Mouse (Mus musculus): ENCODE data around the gene Elof1. TPM values are rescaled to one million over a fixed set of nuclear protein-coding genes. Genes with fewer than 3 reads are reported as not detected.
"Not testable (repeated sequence)": the region's sequence is repeated elsewhere in the genome, so short reads cannot be mapped to it uniquely, and the experiment has no call there.

Elof1 gene
- total and polyA plus RNA-seq, 3 experiments, result 73.9 to 157 (median 90.9) TPM

DNA sequence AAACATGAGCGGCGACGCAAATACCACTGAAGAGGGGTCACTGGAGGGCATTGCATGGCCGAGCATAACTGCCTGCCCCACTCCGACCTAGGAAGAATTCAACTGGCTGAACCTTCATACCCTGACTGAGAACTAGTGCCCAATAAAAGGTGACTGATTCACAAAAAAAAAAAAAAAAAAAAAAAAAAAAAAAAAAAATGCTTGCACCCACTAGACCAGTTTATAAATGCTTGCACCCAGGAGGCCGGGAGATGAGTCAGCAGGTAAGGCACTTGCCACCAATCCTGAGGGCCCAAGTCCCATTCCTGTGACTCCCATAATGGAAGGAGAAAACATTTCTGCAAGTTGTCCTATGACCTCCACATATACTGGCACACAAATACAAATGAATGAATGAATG, 24.2 kb downstream of the Elof1 start:
- DNase-seq, result no peak

DNA sequence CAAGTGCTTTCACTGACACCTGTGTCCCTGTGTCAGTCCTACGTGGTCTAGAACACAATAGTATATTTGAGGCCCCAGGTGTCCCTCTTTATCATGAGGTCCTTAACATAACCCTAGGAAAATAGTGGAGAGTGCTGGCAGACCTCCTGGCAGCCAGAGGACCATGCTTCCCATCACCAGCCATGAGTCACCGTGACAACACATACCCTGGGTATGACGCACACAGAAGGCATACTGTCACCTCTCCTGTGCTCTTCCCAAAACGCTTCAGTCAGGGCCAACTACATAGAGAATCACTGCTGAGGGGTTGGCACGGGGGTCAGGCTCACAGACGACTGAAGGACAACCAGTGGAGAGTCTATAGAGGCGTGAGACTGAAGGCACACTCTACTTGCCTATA, 27.0 kb downstream of the Elof1 start:
- peak; percentile 84 for DNase-seq

DNA sequence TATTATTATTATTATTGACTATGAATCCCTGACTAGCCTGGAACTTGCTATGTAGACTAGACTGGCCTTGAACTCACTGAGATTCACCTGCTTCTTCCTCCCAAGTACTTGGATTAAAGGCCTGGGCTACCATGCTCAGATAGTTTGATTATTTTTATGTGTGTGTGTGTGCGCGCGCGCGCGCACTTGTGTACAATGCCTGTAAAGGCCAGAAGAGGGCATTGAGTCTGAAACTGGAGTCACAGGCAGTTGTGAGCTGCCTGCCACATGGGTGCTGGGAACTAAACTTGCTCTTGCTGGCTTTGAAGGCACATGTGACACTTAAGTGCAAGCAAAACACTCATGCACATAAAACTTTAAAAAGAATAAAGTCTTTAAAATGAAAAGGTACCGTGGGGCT, 27.7 kb downstream of the Elof1 start:
- no peak for DNase-seq

DNA sequence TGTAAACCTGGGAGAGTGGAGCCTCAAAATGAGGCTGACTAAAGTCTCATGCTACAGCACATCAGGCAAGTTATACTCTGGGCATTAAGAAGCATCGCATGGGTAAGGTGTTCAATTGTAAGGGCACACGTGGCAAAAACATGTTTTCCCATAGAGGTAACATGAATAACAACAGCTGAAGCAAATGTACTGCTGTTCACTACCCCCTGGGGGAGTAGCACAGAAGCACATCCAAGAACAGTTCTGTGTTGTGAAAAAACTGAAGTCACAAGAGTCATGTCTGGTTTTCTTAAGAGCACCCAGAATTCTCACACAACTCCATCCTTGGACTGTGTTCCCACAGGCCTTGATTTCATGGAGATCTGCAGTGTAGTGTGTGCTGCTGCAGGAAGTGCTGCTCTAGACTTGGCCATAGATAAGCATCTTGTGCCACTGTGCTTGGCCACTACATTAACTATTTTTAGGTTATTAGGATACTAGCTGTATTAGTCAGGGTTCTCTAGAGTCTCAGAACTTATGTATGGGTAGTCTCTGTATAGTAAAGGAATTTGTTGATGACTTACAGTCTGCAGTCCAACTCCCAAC, 29.8 kb downstream of the Elof1 start:
- no peak for DNase-seq

DNA sequence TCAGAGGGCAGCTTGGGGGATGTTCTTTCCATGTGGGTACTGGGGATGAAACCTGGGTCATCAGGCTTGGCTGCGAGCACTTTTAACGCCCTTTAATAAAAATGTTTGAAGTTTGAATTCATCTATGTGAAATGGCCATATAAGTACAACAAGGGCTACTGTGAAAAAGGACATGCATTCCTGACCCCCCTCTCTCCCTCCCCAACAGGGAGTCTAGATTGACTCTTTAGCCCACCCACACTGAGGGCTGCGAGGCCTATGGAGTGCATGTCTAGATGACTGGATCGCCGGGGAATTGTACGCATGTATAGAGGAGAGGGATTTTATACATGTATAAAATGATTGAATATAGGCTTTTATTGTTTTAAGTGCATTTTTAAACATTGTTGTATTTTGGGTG, 31.0 kb downstream of the Elof1 start:
- no peak for DNase-seq

DNA sequence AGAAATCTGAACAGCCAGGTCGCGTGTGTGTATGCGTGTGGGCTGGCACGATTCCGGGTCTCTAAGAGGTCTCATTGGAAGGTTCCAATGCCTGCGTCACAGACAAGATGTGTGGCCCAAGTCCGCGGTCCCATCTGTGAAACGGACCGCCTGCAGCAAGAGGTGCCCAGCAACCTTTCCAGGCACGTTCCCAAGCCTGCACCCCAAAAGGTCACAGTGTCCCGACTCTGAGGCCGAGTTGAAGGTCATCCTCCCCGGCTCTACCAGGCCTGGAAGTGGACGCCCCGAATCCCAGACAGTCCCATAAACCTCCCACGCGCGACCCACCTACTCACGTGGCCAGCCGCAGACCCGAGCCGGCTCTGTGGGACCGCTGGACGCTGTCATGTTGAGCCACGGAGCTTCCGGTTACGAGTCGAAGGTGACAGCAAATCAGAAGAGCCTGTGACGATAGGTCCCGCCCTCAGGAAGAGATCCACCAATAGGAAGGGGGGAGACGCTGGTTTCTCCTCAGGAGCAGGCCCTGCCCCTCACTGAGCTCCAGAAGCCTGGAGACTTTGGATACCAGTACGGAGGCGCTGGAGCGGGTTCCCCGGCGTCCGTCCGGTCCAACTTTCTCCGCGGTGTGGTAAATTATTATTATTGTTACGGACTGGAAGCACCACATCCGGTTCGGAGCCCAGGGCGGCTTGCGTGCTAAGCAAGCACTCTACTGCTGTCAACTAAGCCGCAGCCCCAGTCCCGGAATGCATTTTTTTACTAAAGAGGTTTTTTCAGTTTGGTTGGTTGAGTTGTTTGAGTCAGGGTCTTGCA, 31.7 kb downstream of the Elof1 start, which contains the start of gene Ecsit:
Gene Ecsit, minus strand, starts transcription at position 417 of the 813 bp plus-strand sequence.
- DNase-seq, result peak; percentile 96

DNA sequence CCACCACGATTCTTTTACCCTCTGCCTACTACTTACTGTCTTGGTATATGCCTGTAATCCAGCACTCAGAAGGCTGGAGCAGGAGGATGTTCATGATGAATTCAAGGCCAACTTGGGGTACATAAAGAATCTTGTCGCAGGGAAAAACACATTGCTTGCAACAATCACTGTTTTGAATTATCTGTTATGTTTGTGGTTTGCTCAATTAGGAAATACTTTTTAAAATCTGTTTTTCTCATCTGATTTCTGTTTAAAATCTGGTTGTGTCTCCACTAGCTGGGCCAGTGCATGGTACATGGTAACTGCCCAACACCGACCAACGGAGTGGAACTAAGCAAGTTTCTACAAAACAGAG, 32.3 kb downstream of the Elof1 start:
- no peak for DNase-seq

DNA sequence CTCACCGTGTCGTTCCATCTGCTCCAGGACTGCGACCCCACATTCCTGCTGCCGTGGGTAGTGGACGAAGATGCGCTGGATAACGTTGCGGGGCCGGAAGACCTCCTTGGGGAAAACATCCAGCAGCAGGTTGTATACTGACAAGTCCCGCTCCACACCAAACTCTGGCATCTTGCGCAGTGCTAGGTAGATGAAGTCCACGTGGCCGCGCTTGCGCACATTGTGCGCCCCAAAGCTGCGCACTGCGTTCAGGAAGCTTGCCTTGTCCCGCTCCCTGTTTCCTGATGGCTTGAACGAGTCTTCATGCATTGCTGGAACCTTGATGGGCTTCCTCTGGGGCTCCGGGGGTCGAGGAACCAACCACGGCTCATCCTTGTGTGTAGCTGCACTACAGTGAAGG, 40.7 kb downstream of the Elof1 start:
- no peak for DNase-seq

DNA sequence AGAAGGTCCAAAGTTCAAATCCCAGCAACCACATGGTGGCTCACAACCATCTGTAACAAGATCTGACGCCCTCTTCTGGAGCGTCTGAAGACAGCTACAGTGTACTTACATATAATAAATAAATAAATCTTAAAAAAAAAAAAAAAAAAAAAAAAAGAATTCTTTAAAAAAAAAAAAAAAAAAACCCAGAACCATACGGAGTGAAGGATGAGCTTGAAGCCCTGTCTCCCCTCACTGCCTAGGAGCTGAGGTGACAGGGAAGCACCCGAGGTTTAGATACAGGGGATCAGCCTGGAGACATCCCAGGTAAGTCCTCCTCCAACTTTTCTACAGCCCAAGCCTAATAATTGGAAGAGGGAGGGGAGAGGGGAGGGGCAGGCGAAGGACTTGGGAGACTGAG, 41.2 kb downstream of the Elof1 start:
- not testable (repeated sequence) for DNase-seq

DNA sequence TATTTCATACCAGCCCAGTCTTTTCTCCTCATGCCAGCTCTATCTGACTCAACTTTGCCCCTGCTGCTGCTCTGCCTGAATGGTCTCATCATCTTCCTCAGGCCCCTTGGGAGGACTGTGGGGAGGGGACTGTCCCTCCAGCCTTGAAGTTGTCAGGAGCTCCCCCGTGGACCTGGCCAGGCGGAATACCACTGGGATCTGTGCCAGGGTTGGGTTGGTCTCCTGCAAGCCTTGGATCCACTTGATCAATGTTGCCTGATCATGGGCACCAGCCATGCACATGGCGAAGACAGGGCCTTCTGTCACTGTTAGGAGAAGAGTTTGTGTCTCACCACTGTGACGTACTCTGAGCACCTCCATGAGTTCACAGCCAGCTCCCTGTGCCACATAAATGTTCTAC, 44.7 kb downstream of the Elof1 start:
- no peak for DNase-seq

DNA sequence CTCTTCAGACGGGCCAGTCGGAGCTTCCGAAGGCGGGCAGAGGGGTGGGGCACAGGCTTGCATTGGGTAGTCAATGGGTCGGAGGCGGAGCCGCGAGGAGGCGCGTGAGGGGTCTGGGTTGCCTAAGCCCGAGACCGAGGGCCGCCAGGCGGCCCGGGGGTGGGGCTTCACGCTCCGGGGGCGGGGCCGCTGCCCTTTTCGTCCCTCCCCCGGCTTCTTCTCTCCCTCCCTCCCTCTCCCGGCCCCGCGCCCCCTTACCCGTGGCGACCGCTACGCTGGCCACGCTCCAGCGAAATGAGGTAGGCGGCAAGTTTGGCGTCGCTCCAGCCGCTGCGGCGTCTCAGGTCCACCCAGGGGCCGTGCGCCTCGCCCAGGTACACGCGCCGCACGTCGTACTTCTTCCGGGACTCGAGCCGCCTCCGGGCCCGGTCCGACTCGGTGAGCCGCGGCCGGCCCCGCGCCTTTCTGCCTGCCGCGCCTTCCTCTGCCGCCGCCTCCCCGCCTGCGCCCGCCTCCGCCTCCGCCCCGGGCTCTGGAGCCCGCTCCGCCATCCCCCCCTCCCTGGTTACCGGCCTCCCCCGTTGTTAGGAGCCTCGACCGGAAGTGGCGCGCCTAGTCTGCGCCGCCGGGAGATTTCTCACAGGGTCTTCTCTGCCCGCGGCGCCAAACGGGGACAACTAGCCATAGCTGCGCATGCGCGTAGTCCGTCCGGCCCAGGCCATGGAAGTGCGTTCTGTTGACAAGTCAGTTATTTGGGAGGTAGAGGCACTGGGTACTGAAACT, 46.0 kb downstream of the Elof1 start, which contains the start of the genes Gm49318 and Zfp653:
Gene Gm49318, minus strand, starts transcription at position 469 of the 783 bp plus-strand sequence.
Gene Zfp653, minus strand, starts transcription at position 586 of the 783 bp plus-strand sequence.
- DNase-seq, result peak; percentile 98

DNA sequence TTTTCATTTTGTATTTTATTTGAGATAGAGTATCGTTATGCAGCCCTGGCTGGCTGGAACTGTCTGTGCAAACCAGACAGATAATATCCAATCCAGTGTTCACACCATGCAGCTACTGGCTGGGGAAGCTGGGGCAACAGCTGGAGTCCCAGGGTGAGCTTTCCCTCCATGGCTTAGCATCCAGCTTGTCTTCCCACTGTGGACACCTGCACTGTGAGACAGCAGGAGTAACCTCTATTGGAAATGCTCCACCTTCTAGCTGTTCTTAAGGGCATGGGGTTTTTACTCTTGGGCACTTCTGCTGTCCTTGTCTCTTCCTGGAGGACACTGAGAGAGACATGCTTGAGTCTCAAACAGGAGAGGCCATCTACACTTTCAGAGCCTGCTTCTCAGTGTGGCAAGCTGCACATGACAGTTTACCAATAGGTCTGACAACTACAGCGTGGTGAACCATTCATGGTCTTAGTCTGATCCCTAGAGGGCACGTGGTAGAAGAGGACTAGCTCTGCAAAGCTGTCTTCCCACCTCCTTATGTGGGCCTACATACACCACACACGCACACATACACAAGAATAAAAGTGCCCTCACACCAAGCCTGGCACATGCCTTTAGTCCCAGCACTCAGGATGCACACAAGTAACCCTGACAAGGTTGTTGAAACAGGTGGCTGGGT, 47.0 kb downstream of the Elof1 start:
- no peak for DNase-seq

DNA sequence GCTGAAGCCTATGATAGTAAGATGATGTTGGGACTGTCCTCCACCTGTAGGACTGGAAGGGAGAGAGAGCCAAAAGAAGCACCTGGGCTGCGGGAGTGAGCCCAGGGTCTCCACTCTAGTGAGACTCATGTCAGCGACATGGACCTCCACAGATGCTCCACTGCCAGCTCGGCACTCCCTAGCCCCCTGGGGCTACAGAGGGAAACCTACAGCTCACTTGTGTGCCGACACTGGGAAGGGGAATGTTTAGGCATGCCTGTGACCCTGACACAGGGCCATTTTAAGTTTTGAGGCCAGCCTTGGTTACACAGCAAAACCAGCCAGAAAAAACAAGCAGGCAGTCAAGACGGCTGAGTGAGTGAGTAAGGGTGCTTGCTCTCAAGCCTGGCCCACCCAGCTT, 49.8 kb downstream of the Elof1 start:
- no peak for DNase-seq

DNA sequence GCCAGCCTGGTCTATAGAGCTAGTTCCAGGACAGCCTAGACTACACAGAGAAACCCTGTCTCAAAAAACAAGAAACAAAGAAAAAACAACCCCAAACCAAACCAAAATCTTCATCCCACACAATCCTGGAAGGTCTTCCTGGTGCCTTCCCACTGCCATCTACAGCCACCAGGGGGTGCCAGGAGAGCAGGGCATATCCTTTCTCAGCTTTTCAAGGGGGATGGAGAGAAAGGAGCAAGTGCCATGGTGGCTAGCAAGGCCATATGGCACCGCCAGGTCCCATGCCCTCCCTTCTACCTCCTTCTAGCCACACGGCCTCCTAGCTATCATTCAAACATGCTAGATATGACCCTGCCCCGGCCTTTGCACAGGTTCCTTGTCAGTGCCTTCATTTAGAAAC, 50.5 kb downstream of the Elof1 start:
- DNase-seq, result peak; percentile 68

DNA sequence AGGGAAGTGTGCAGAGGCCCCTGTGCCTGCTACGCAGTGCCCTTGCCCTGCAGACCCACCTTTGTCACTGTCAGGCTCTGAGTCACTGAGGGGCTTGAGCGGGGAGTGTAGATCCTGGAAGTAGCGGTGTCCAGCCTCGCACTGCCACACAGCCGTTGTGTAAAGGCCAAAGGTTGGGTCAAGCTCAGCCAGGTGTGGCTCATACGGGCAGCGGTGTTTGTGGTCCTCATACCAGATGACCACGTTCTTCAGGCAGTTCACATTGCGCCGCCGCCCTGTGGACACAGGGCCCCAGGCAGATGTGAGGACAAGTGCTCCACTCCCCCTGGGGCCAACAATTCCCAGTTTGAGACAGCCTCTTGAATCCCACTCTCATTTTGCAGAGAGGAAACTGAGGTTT, 51.3 kb downstream of the Elof1 start:
- DNase-seq, result no peak

DNA sequence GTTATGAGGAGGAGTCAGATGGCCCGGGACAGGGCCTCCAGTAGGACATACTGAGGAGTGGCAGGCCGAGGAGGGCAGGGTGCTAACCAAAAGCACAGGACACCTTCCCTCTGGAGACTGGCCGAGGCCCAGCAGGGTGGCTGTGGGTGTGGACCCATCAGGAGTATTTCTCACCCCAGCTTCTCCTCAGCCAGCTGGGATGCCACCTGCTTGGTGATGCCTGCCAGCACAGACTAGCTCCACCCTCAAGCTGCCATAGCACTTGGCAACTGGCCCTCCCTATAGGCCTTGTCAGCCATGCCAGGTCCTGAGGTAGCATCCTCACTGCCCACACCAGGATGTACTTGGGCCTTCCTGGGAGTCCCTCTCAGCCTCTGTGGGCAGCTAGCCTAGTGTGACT, 52.6 kb downstream of the Elof1 start:
- DNase-seq, result no peak

Small RNAs within 50 kb of the gene (microRNA-seq; reads per million reads assigned to microRNA genes)
- 0.22 to 0.41 reads per million in 2 experiments for gene Mir7084

Other genes with a start within 250 kb of the Elof1 start
- 10 to 100 TPM; 48.3 to 52.2 TPM for gene Rab3d, start 199.0 kb downstream of the Elof1 start, total RNA-seq (2021)
- gene Rab3d, start 199.0 kb downstream of the Elof1 start, polyA plus RNA-seq (2012; rRNA removed), result 75.9 and 84.8 TPM in 2 replicates
- gene Ccdc159, start 189.7 kb downstream of the Elof1 start, total RNA-seq (2021), result 10 to 100 TPM in 1 of 2 experiments, 1 to 10 TPM in 1; 9.4 to 10.5 TPM
- 17.3 and 24.5 TPM in 2 replicates for gene Ccdc159, start 189.7 kb downstream of the Elof1 start, polyA plus RNA-seq (2012; rRNA removed)
- 100 to 1,000 TPM; 381 to 452 TPM for gene Tmem205, start 189.6 kb downstream of the Elof1 start, total RNA-seq (2021)
- 1,222 and 1,525 TPM in 2 replicates for gene Tmem205, start 189.6 kb downstream of the Elof1 start, polyA plus RNA-seq (2012; rRNA removed)
- gene Plppr2, start 180.1 kb downstream of the Elof1 start, total RNA-seq (2021), result 10 to 100 TPM; 21.7 to 31.7 TPM
- gene Plppr2, start 180.1 kb downstream of the Elof1 start, polyA plus RNA-seq (2012; rRNA removed), result 120 and 147 TPM in 2 replicates
- gene Swsap1, start 161.4 kb downstream of the Elof1 start, total RNA-seq (2021), result 10 to 100 TPM; 14.2 to 18.6 TPM
- 12.4 and 20.2 TPM in 2 replicates for gene Swsap1, start 161.4 kb downstream of the Elof1 start, polyA plus RNA-seq (2012; rRNA removed)
- gene Epor, start 153.7 kb downstream of the Elof1 start, total RNA-seq (2021), result 1 to 10 TPM; 1.5 to 2.7 TPM
- 3.7 and 6.0 TPM in 2 replicates for gene Epor, start 153.7 kb downstream of the Elof1 start, polyA plus RNA-seq (2012; rRNA removed)
- 10 to 100 TPM; 14.2 to 46.9 TPM for gene Rgl3, start 127.7 kb downstream of the Elof1 start, total RNA-seq (2021)
- gene Rgl3, start 127.7 kb downstream of the Elof1 start, polyA plus RNA-seq (2012; rRNA removed), result 137 and 177 TPM in 2 replicates
- gene Ccdc151, start 114.5 kb downstream of the Elof1 start, total RNA-seq (2021), result 1 to 10 TPM in 1 of 2 experiments, under 1 TPM in 1; 0.73 to 1.0 TPM
- gene Ccdc151, start 114.5 kb downstream of the Elof1 start, polyA plus RNA-seq (2012; rRNA removed), result 0.47 and 0.73 TPM in 2 replicates
- 100 to 1,000 TPM; 166 to 175 TPM for gene Prkcsh, start 114.4 kb downstream of the Elof1 start, total RNA-seq (2021)
- 136 and 209 TPM in 2 replicates for gene Prkcsh, start 114.4 kb downstream of the Elof1 start, polyA plus RNA-seq (2012; rRNA removed)
- 1 to 10 TPM; 2.1 to 2.4 TPM for gene Elavl3, start 65.1 kb downstream of the Elof1 start, total RNA-seq (2021)
- 1.3 and 1.7 TPM in 2 replicates for gene Elavl3, start 65.1 kb downstream of the Elof1 start, polyA plus RNA-seq (2012; rRNA removed)
- gene Gm49318, start 45.9 kb downstream of the Elof1 start, total RNA-seq (2021), result not detected
- not detected in 2 replicates for gene Gm49318, start 45.9 kb downstream of the Elof1 start, polyA plus RNA-seq (2012; rRNA removed)
- gene Zfp653, start 45.8 kb downstream of the Elof1 start, total RNA-seq (2021), result 1 to 10 TPM; 8.0 to 8.5 TPM
- gene Zfp653, start 45.8 kb downstream of the Elof1 start, polyA plus RNA-seq (2012; rRNA removed), result 19.3 and 20.7 TPM in 2 replicates
- gene Ecsit, start 31.7 kb downstream of the Elof1 start, total RNA-seq (2021), result 10 to 100 TPM; 50.9 to 70.8 TPM
- 52.6 and 65.2 TPM in 2 replicates for gene Ecsit, start 31.7 kb downstream of the Elof1 start, polyA plus RNA-seq (2012; rRNA removed)
- gene Cnn1, start 18.0 kb downstream of the Elof1 start, total RNA-seq (2021), result 1 to 10 TPM in 1 of 2 experiments, under 1 TPM in 1; 0.58 to 3.8 TPM
- gene Cnn1, start 18.0 kb downstream of the Elof1 start, polyA plus RNA-seq (2012; rRNA removed), result 1.1 and 1.8 TPM in 2 replicates
- 10 to 100 TPM; 65.9 to 86.3 TPM for gene Acp5, start 18.5 kb upstream of the Elof1 start, total RNA-seq (2021)
- gene Acp5, start 18.5 kb upstream of the Elof1 start, polyA plus RNA-seq (2012; rRNA removed), result 93.2 and 189 TPM in 2 replicates
- gene Pigyl, start 39.7 kb upstream of the Elof1 start, total RNA-seq (2021), result 10 to 100 TPM; 34.8 to 65.0 TPM
- gene Pigyl, start 39.7 kb upstream of the Elof1 start, polyA plus RNA-seq (2012; rRNA removed), result 75.3 and 79.6 TPM in 2 replicates
- gene Zfp872, start 70.9 kb upstream of the Elof1 start, total RNA-seq (2021), result 1 to 10 TPM; 1.8 to 3.9 TPM
- 0.11 and 0.16 TPM in 2 replicates for gene Zfp872, start 70.9 kb upstream of the Elof1 start, polyA plus RNA-seq (2012; rRNA removed)
- 10 to 100 TPM; 31.8 to 52.5 TPM for gene Zfp809, start 108.5 kb upstream of the Elof1 start, total RNA-seq (2021)
- gene Zfp809, start 108.5 kb upstream of the Elof1 start, polyA plus RNA-seq (2012; rRNA removed), result 11.9 and 26.1 TPM in 2 replicates
- 1 to 10 TPM in 1 of 2 experiments, under 1 TPM in 1; 0.58 to 1.1 TPM for gene Zfp599, start 142.7 kb upstream of the Elof1 start, total RNA-seq (2021)
- gene Zfp599, start 142.7 kb upstream of the Elof1 start, polyA plus RNA-seq (2012; rRNA removed), result 0.04 TPM in 1 of 2 replicates, not detected in the other
- gene Zfp810, start 190.5 kb upstream of the Elof1 start, total RNA-seq (2021), result 10 to 100 TPM in 1 of 2 experiments, 1 to 10 TPM in 1; 5.7 to 11.0 TPM
- gene Zfp810, start 190.5 kb upstream of the Elof1 start, polyA plus RNA-seq (2012; rRNA removed), result 1.8 and 2.2 TPM in 2 replicates

Data from adrenal gland, adult 2 months (tissue).